Mouse (Mus musculus) kidney, adult 2 months (tissue): ENCODE data around the gene Sema4d. TPM values are rescaled to one million over a fixed set of nuclear protein-coding genes. Genes with fewer than 3 reads are reported as not detected.

Experiments used
- DNase-seq: peaks from one replicate; pipeline ENCODE4 v3.0.0; 2021
- H3K27ac ChIP-seq: fragments of 200-500 bp; 2 replicates; pipeline ENCODE4 v1.5.1; 2012; ENCODE audit warnings: low read depth, low read length, control low read depth, inconsistent platforms; ENCODE audit not compliant: insufficient read depth
- H3K27me3 ChIP-seq: fragments of 200-500 bp; replicated peaks from 2 replicates; pipeline ENCODE4 v1.6.1; 2012; ENCODE audit warnings: mild to moderate bottlenecking, moderate library complexity, low read length, inconsistent platforms; ENCODE audit not compliant: control insufficient read depth, insufficient read depth
- H3K36me3 ChIP-seq: fragments of 200-500 bp; 2 replicates; pipeline ENCODE4 v1.6.1; 2012; ENCODE audit warnings: mild to moderate bottlenecking, moderate library complexity, low read length, inconsistent platforms; ENCODE audit not compliant: control insufficient read depth, insufficient read depth
- H3K4me1 ChIP-seq: fragments of 200-500 bp; 2 replicates; pipeline ENCODE4 v1.6.1; 2011; ENCODE audit warnings: low read length; ENCODE audit not compliant: control insufficient read depth, insufficient read depth
- H3K4me3 ChIP-seq: fragments of 200-500 bp; 2 replicates; pipeline ENCODE4 v1.5.1; 2011; ENCODE audit warnings: mild to moderate bottlenecking, low read depth, low read length, control low read depth; ENCODE audit not compliant: insufficient read depth
- CTCF ChIP-seq: fragments of 200-500 bp; conservative IDR thresholded peaks from 2 replicates; pipeline ENCODE4 v1.5.1; 2011; ENCODE audit warnings: low read depth, mild to moderate bottlenecking, control low read depth, low read length, moderate library complexity, mixed read lengths; ENCODE audit not compliant: insufficient read depth, insufficient read length
- POLR2A ChIP-seq: fragments of 200-500 bp; IDR thresholded peaks from one replicate; pipeline ENCODE4 v1.6.1; 2011; ENCODE audit warnings: low read depth, low read length, control low read depth
- WGBS: fragments of 180-500 bp; shearing (Covaris S2); methylation state at CpG from one replicate; pipeline ENCODE4 v1.1.7; 2018; 5-methylcytosine and 5-hydroxymethylcytosine counted together
- polyA plus RNA-seq: library from polyadenylated mRNA; depleted of rRNA; stranded (reverse); fragments of >200 nt; gene quantifications from 2 replicates; pipeline ENCODE4 v1.2.3, GENCODE M21; 2012

The Sema4d gene
- polyA plus RNA-seq, 1 experiment = 93.2 TPM

DNA sequence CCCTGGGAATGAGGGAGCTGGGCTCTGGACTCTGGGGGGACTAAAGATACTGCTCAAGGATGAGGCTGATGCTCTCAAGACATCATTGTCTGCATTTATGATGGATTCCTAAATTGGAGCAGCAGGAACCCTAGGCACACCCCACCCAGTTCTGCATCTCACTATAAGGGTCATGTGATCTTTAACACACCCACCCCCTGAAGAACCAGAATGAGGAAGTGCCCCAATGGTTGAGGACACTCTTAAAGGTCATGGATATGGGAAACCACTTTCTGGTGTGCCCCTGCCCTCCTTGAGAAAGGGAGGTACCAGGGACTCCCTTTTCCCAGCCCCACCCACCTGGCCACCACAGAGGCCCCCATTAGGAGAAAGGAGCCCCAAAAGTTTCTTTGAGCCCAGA lies 97.1 kb downstream of the Sema4d start:
- H3K4me3 ChIP-seq = no peak overlapping the region
- no peaks in the 10 kb centered on the region for H3K4me1 ChIP-seq
- no peak for DNase-seq
- TF ChIP-seq POLR2A (no peak), CTCF (no peak)
- H3K36me3 ChIP-seq = 0 out of 2 replicates have a peak, but pooled peaks cover 1% of the 10 kb centered on the region
- H3K27me3 ChIP-seq = no peaks in the 10 kb centered on the region
- no peak overlapping the region for H3K27ac ChIP-seq

DNA sequence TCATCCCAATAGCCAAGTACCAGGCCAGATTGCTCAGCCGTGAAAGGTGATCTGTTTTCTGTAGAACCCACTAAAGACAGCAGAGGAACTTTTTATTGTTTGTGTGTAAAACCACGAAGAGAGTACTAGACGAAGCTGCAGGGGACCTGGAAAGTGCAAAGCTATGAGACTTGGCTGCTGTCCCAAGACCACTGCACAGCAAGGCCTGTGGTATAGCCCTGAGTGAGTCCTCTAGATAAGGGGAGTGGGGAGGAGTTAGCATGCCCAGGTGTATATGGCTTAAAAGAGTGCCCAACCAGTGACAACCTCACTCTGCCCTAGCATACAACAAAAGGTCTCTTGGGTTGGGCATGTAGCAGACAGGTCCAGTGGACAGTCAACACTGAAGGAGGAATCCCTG lies 104.9 kb downstream of the Sema4d start:
- no peak overlapping the region for H3K4me3 ChIP-seq
- peaks cover 7% of the 10 kb centered on the region; the same call in 1 of the 2 replicates for H3K4me1 ChIP-seq
- no peak overlapping the region for H3K27ac ChIP-seq
- no peak for DNase-seq
- H3K36me3 ChIP-seq = 0 out of 2 replicates have a peak, but pooled peaks cover 1% of the 10 kb centered on the region
- TF ChIP-seq CTCF = no peak
- no peak for TF ChIP-seq POLR2A
- 62% methylated on average over 3 of the region's 3 CpGs for WGBS
- H3K27me3 ChIP-seq = no peaks in the 10 kb centered on the region

DNA sequence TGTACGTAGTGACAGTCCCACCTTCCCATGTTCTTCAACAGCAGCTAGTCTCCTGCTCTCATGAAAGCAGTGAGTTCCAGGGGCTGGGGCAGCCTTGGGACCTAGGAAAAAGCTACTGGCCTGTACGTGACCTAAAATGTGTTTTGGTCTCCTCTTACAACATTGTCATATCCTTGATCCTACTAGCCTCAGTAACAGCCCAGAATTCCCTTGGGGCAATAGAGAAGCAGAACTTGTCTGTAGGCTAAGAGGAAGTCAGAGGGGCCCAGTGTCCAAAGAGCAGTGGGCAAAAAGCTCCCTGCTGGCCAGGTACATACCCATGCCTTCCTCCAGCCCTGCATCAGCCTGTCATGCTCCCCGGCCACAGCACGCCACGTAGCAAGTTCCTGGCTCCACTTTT lies 106.6 kb downstream of the Sema4d start:
- peaks cover 1% of the 10 kb centered on the region; the same call in 1 of the 2 replicates for H3K36me3 ChIP-seq

DNA sequence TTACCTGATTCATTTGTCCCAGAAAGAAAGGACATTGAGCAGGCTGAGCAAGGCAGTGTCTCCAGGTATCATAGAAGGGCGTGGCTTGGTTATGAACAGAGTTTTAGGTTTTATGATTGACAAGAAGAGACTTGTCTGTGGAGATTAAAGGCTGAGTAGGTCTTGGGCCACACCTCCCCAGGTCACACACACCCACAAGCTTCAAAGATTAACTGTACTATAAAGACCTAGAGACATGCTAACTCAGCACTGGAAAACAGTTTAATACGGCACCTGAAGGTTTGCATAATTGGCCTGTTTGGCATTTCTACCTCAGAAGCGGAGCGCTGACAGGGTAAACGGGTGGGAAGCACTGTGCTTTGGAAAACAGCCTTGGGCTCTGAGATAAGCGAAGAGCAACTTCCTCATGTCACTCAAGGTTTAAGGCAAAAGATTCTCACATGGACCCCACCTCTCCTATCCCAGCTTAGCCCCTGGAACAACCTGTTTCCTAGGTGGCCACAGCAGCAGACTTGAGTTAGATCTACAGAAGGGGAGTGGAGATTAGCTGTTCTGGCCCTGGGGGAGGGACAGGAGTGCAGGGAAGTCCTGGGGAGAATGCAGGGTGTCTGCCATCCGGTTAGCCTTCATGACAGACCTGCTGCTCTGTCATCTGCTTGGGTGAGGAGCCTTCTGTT lies 108.1 kb downstream of the Sema4d start:
- H3K36me3 ChIP-seq = peaks cover 5% of the 10 kb centered on the region; the same call in 1 of the 2 replicates
- WGBS = 52% methylated on average over 7 of the region's 7 CpGs
- 0 out of 2 replicates have a peak overlapping the region, but pooled peaks have one; percentile 1 for H3K27ac ChIP-seq
- DNase-seq = peak; percentile 85
- H3K27me3 ChIP-seq = no peaks in the 10 kb centered on the region
- H3K4me3 ChIP-seq = no peak overlapping the region
- TF ChIP-seq POLR2A (no peak), CTCF (no peak)
- peaks cover 7% of the 10 kb centered on the region; the same call in 1 of the 2 replicates for H3K4me1 ChIP-seq

More for the DNA sequence above, 106.6 kb downstream of the Sema4d start:
- H3K27me3 ChIP-seq = no peaks in the 10 kb centered on the region
- TF ChIP-seq POLR2A (no peak), CTCF (no peak)
- peaks cover 7% of the 10 kb centered on the region; the same call in 1 of the 2 replicates for H3K4me1 ChIP-seq
- no peak for DNase-seq
- H3K4me3 ChIP-seq = no peak overlapping the region
- H3K27ac ChIP-seq = no peak overlapping the region
- 93% methylated on average over 5 of the region's 5 CpGs for WGBS

DNA sequence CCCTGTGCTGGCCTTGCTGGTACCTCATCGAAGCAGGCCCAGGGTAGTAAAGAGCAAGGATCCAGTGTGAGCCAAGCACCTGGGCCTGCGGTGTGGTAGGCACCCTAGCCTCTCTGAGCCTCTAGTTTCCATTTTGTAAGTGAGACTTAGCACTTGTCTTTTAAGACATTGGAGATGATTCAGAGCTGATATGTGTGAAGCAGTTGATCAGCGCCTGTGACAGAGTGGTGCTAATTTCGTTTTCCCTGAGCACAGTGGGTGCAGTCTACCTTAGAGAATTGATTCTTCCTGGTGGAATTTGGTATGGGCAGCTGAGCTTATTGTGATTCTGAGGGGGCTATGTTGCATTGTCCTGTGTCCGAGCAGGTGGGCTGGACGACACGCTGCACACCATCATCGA lies 111.9 kb downstream of the Sema4d start:
- TF ChIP-seq CTCF (no peak), POLR2A (no peak)
- DNase-seq = no peak
- WGBS = 93% methylated on average over 8 of the region's 8 CpGs
- Histone ChIP-seq H3K4me1 (peaks cover 7% of the 10 kb centered on the region; the same call in 1 of the 2 replicates), H3K4me3 (no peak overlapping the region), H3K27ac (no peak overlapping the region), H3K27me3 (no peaks in the 10 kb centered on the region), H3K36me3 (peaks cover 10% of the 10 kb centered on the region; the same call in 1 of the 2 replicates)

DNA sequence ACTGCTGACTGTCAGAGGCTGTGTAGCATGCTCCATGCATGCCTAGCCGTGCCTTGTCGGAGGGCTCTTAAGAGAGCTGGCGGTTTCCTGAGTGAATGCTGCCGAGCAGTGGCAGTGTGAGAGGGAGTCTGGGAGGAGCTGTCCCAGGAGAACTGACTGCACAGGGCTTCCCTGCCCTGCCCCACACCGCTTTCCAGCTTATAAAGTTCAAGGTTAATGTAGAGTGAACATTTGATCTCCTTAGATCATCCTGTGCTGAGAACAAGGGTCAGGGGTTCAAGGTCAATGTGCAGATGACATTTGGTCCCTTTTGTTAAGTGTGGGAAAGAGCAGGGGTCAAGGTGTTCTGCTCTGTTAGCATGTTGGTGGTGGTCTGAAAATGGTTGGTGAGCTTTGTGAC lies 112.5 kb downstream of the Sema4d start:
- Histone ChIP-seq H3K4me3 (no peak overlapping the region), H3K27me3 (no peaks in the 10 kb centered on the region), H3K27ac (no peak overlapping the region), H3K36me3 (peaks cover 11% of the 10 kb centered on the region; the same call in 1 of the 2 replicates), H3K4me1 (peaks cover 6% of the 10 kb centered on the region; the same call in 1 of the 2 replicates)
- TF ChIP-seq CTCF (no peak), POLR2A (no peak)
- WGBS = 59% methylated on average over 5 of the region's 5 CpGs
- DNase-seq = no peak

DNA sequence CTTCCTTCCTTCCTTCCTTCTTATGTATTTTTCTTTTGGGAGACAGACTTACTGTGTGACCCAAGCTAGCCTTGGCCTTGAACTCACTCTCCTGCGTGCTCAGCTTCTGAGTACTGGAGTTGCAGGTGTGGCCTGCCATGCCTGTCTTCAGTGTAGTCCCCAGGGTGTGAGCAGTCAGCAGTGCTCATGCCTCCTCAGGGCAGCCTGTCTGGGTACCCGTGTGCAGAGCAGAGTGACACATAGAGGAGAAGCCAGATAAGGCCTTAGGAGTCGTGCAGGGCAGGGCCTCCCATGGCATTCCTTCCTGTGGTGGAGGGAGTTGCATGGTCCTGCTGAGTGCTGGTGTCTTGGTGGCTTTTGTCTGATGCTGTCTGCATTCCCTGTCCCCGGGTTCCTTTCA lies 114.2 kb downstream of the Sema4d start:
- Histone ChIP-seq H3K36me3 (peaks cover 12% of the 10 kb centered on the region; the same call in 1 of the 2 replicates), H3K27ac (no peak overlapping the region), H3K4me3 (no peak overlapping the region), H3K4me1 (no peaks in the 10 kb centered on the region), H3K27me3 (no peaks in the 10 kb centered on the region)
- TF ChIP-seq POLR2A (no peak), CTCF (no peak)
- 77% methylated on average over 4 of the region's 4 CpGs for WGBS
- no peak for DNase-seq
